Mouse (Mus musculus) left cerebral cortex, adult 18-20 months (tissue): ENCODE measurements at regions not wholly inside any gene's neighbourhood (a gene's known extent, or its start where the extent isn't known, plus 50 kb on each side); places are given as distances from the start of the nearest gene placed in this dataset.

Source experiments
- DNase-seq, 2 experiments: peaks; one replicate each; pipeline ENCODE4 v3.0.0; 2021 to 2022; ENCODE audit warnings: low spot score in 2 of 2, mixed read lengths in 1 of 2

GRCm38 (mm10) chr11:112839721-112840494, 57.9 kb downstream of the Sox9 start:
- DNase-seq = no peak

- no peak for DNase-seq
Measured at GRCm38 (mm10) chr11:112840495-112840828, 58.4 kb downstream of the Sox9 start.

- DNase-seq = no peak
Measured at GRCm38 (mm10) chr11:112844258-112844901, 62.4 kb downstream of the Sox9 start.

- no peak for DNase-seq
Measured at GRCm38 (mm10) chr11:112847146-112847545, 65.1 kb downstream of the Sox9 start.

GRCm38 (mm10) chr11:112847851-112848250, 65.8 kb downstream of the Sox9 start:
- DNase-seq = no peak

- no peak for DNase-seq
Measured at GRCm38 (mm10) chr11:112849974-112850373, 68.0 kb downstream of the Sox9 start.

GRCm38 (mm10) chr11:112850532-112851272, 68.7 kb downstream of the Sox9 start:
- peak in 1 of 2 experiments; percentile 29 for DNase-seq

GRCm38 (mm10) chr11:112851321-112851720, 69.3 kb downstream of the Sox9 start:
- no peak for DNase-seq

- DNase-seq = no peak
Measured at GRCm38 (mm10) chr11:112855975-112856374, 74.0 kb downstream of the Sox9 start.

GRCm38 (mm10) chr11:112859309-112859708, 77.3 kb downstream of the Sox9 start:
- DNase-seq = no peak

GRCm38 (mm10) chr11:112860797-112861196, 78.8 kb downstream of the Sox9 start:
- DNase-seq = no peak

- DNase-seq = no peak
Measured at GRCm38 (mm10) chr11:112861233-112861632, 79.2 kb downstream of the Sox9 start.

GRCm38 (mm10) chr11:112865836-112866235, 83.8 kb downstream of the Sox9 start:
- no peak for DNase-seq

- DNase-seq = peak in 1 of 2 experiments; percentile 5
Measured at GRCm38 (mm10) chr11:112869571-112869970, 87.5 kb downstream of the Sox9 start.

- no peak for DNase-seq
Measured at GRCm38 (mm10) chr11:112870201-112871035, 88.4 kb downstream of the Sox9 start.

- DNase-seq = no peak
Measured at GRCm38 (mm10) chr11:112872677-112873367, 90.8 kb downstream of the Sox9 start.

- no peak for DNase-seq
Measured at GRCm38 (mm10) chr11:112874239-112874638, 92.2 kb downstream of the Sox9 start.

- DNase-seq = no peak
Measured at GRCm38 (mm10) chr11:112876226-112876625, 94.2 kb downstream of the Sox9 start.

- DNase-seq = no peak
Measured at GRCm38 (mm10) chr11:112878436-112878835, 96.4 kb downstream of the Sox9 start.

- no peak for DNase-seq
Measured at GRCm38 (mm10) chr11:112880736-112881135, 98.7 kb downstream of the Sox9 start.
